Mouse (Mus musculus) hindbrain, embryonic 16.5 days (tissue): ENCODE data around the gene Txn2. TPM values are rescaled to one million over a fixed set of nuclear protein-coding genes. Genes with fewer than 3 reads are reported as not detected.

Experiments used
- ATAC-seq: fragments of 200-750 bp; cut with Nextera tagmentation; 2 replicates; pipeline ENCODE4 v1.8.0; 2017; ENCODE audit warnings: moderate TSS enrichment, moderate library complexity
- H3K27ac ChIP-seq: fragments of 300-500 bp; sonication (generic); 2 replicates; pipeline ENCODE4 v1.5.1; 2014; ENCODE audit warnings: low read depth, mild to moderate bottlenecking, control low read depth, low read length, moderate library complexity
- H3K27me3 ChIP-seq: fragments of 300-500 bp; sonication (generic); replicated peaks from 2 replicates; pipeline ENCODE4 v1.6.1; 2014; ENCODE audit warnings: low read length; ENCODE audit not compliant: control insufficient read depth, insufficient read depth
- H3K36me3 ChIP-seq: fragments of 300-500 bp; sonication (generic); 2 replicates; pipeline ENCODE4 v1.6.1; 2014; ENCODE audit warnings: mild to moderate bottlenecking, low read length, moderate library complexity, mixed read lengths; ENCODE audit not compliant: control insufficient read depth, insufficient read depth
- H3K4me1 ChIP-seq: fragments of 300-500 bp; sonication (generic); 2 replicates; pipeline ENCODE4 v1.6.1; 2014; ENCODE audit warnings: low read depth, low read length; ENCODE audit not compliant: control insufficient read depth, insufficient read depth
- H3K4me2 ChIP-seq: fragments of 300-500 bp; sonication (generic); 2 replicates; pipeline ENCODE4 v1.6.1; 2014; ENCODE audit warnings: mild to moderate bottlenecking, low read length, control low read depth, moderate library complexity
- H3K4me3 ChIP-seq: fragments of 300-500 bp; sonication (generic); 2 replicates; pipeline ENCODE4 v1.5.1; 2014; ENCODE audit warnings: mild to moderate bottlenecking, low read length, control low read depth, moderate library complexity
- H3K9ac ChIP-seq: fragments of 300-500 bp; sonication (generic); 2 replicates; pipeline ENCODE4 v1.6.1; 2014; ENCODE audit warnings: low read depth, mild to moderate bottlenecking, control low read depth, low read length, moderate library complexity
- H3K9me3 ChIP-seq: fragments of 300-500 bp; sonication (generic); 2 replicates; pipeline ENCODE4 v1.6.1; 2014; ENCODE audit warnings: mild to moderate bottlenecking, low read length, moderate library complexity; ENCODE audit not compliant: control insufficient read depth
- WGBS: fragments of 180-500 bp; shearing (Covaris S2); extraction: QIAGEN DNeasy Blood & Tissue Kit; methylation state at CpG from one replicate; pipeline ENCODE4 v1.1.7; 2014; 5-methylcytosine and 5-hydroxymethylcytosine counted together
- polyA plus RNA-seq: library from polyadenylated mRNA; unstranded; fragments of >200 nt; fragmentation: Nextera tagmentation; extraction: Ambion mirVana; gene quantifications from 2 replicates; pipeline ENCODE4 v1.2.1, GENCODE M21; 2015

Gene Txn2
- polyA plus RNA-seq, 1 experiment from 2014 or later: 215 TPM

DNA sequence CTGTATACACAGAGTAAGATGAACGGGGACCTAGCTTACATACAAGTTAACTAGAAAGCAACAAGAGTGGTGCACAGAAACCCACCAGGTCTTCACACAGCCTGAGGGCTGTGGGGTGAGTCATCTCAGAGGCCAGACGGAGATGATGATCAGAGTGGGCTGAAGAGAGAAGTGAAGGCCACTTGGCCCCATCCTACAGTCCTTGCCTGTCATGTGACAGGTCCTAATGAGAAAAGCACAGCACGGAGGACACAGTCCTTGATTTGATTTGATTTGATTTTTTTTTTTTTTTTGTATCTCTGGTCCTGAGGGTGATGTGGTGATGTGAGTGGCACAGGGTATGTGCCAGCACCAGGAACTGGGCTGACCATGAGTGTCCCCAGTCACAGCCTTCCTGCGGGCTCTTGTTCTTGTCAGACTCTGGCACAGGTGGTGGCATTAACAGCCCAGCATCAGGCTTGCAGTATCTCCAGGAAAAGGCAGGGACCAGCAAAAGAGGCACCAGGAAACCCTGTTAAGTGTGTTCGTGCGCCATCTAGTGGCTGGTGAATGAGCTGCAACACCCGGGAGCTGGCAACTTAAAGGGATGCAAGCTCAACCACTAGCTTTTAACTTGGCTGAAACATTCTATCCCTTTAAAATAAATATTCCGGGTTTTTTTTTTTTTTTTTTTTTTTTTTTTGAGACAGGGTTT, 11.8 kb downstream of the Txn2 start:
- peaks cover 19% of the 10 kb centered on the region for H3K36me3 ChIP-seq
- H3K27me3 ChIP-seq: no peaks in the 10 kb centered on the region
- H3K4me2 ChIP-seq: no peak overlapping the region
- H3K4me3 ChIP-seq: no peak overlapping the region
- no peak overlapping the region for H3K9ac ChIP-seq
- H3K27ac ChIP-seq: no peak overlapping the region
- H3K9me3 ChIP-seq: no peaks in the 10 kb centered on the region
- no peaks in the 10 kb centered on the region for H3K4me1 ChIP-seq
- WGBS: 42% methylated on average over 8 of the region's 8 CpGs
- peak; percentile 57 for ATAC-seq

DNA sequence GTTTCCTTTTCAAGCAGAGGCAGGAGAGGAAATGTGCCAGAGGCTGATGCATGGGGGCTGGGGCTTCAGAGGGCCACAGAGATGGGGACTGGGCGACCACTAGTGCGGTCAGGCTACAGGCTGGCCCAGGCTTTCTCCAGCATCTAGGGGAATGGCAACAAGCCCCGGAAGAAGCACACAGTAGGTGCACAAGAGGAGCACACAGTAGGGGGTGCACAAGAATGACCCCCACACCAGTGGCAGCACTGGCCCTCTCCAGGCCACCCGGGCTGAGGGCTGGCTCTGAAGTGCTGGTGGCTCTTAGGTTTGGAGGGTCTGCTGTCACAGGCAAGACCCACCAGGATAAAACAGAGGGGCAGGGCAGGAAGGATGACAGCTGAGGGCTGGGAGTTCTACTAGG, 13.5 kb downstream of the Txn2 start:
- H3K9me3 ChIP-seq: no peaks in the 10 kb centered on the region
- no peak for ATAC-seq
- no peak overlapping the region for H3K9ac ChIP-seq
- no peak overlapping the region for H3K4me2 ChIP-seq
- no peaks in the 10 kb centered on the region for H3K4me1 ChIP-seq
- no peaks in the 10 kb centered on the region for H3K27me3 ChIP-seq
- peaks cover 13% of the 10 kb centered on the region for H3K36me3 ChIP-seq
- no peak overlapping the region for H3K27ac ChIP-seq
- WGBS: 89% methylated on average over 4 of the region's 4 CpGs
- no peak overlapping the region for H3K4me3 ChIP-seq

DNA sequence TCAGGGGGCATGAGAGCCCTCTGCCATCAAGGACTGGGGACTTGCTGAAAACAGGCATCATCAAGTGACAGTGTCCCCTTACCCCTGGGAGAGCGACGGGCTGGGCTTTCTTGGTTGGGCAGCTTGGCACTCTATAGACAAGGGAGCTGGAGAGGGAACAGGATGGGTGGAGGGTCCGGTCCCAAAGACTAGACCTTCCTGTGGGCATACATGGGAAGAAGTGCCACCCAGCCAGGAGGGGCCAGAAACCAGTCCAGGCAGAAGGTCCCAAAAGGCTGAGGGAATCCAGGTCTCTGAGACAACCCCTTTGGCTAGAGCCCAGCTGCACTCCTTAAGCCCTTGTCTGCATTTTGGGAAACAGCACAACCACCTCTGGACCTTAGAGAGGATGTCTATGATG, 14.3 kb downstream of the Txn2 start:
- Histone ChIP-seq H3K9me3 (no peaks in the 10 kb centered on the region), H3K27me3 (no peaks in the 10 kb centered on the region), H3K36me3 (peaks cover 11% of the 10 kb centered on the region), H3K9ac (no peak overlapping the region), H3K4me2 (no peak overlapping the region), H3K4me1 (no peaks in the 10 kb centered on the region), H3K4me3 (no peak overlapping the region), H3K27ac (no peak overlapping the region)
- no peak for ATAC-seq
- 96% methylated on average over 3 of the region's 3 CpGs for WGBS

DNA sequence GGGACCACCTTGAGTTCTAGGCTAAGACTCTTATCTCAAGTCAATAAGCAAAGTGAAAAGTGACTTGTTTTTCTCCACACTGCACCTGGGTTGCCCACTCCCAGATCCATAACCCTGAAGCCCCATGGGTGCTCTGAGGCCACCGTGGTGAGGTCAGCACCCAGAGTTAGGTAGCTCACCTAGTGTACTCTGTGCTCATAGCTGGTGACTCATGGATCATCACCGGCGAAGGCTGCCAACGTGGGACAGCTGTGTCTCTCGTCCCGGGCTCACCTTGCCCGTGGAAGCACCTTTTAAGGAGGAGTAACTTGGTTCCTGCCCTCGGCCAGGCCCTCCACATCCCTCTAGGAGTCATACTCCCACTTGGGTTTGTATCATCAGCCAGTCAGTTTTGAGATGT, 15.8 kb downstream of the Txn2 start:
- no peak for ATAC-seq
- Histone ChIP-seq H3K4me1 (no peaks in the 10 kb centered on the region), H3K4me2 (no peak overlapping the region), H3K27me3 (no peaks in the 10 kb centered on the region), H3K9me3 (no peaks in the 10 kb centered on the region), H3K4me3 (no peak overlapping the region), H3K9ac (no peak overlapping the region), H3K27ac (no peak overlapping the region), H3K36me3 (peaks cover 7% of the 10 kb centered on the region; the same call in 1 of the 2 replicates)
- 86% methylated on average over 8 of the region's 8 CpGs for WGBS

DNA sequence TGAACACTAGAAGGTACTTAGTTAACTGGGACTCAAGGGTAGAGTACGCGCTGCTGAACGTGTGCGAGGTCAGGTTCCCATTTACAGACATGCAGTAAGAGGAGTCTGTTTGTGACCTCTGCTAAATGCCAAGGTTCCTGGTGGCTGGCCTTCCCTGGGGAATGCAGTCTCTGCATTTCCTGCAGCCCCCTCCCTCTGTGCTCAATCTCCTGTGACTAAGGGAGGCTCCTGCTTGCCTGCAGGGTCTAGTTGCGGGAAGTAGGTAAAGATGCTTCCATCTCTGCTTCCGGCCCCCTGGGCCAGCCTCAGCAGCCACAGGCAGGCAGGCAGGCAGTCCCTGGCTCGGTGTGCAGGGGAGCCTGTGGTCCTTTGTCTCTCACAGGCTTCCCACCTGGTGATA, 16.2 kb downstream of the Txn2 start:
- H3K4me2 ChIP-seq: no peak overlapping the region
- WGBS: 62% methylated on average over 7 of the region's 7 CpGs
- no peak overlapping the region for H3K9ac ChIP-seq

DNA sequence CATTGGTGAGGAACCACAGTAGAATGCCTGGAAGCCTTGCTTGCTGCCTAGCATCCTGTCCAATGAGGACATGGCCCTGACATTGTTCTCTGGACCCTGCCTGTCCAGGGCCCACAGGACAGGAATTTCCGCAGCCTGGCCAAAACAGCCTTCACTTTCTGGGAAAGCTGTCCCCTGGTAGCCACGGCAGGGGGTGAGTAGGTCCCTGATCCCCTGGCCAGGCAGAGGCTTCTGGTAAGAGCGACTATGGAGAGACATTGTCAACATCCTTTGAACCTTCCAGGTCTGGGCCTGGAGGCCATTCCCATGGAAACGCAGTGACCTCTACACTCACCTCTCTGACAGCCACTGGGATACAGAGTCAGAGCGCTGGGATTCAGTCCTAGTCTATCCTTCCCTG, 16.8 kb downstream of the Txn2 start:
- no peak overlapping the region for H3K9ac ChIP-seq
- H3K4me1 ChIP-seq: no peaks in the 10 kb centered on the region
- H3K4me3 ChIP-seq: no peak overlapping the region
- H3K36me3 ChIP-seq: peaks cover 7% of the 10 kb centered on the region; the same call in 1 of the 2 replicates
- H3K27ac ChIP-seq: no peak overlapping the region
- WGBS: 59% methylated on average over 5 of the region's 5 CpGs
- no peaks in the 10 kb centered on the region for H3K9me3 ChIP-seq
- H3K4me2 ChIP-seq: no peak overlapping the region
- no peaks in the 10 kb centered on the region for H3K27me3 ChIP-seq
- no peak for ATAC-seq

More for the DNA sequence above, 16.2 kb downstream of the Txn2 start:
- no peaks in the 10 kb centered on the region for H3K9me3 ChIP-seq
- ATAC-seq: no peak
- peaks cover 7% of the 10 kb centered on the region; the same call in 1 of the 2 replicates for H3K36me3 ChIP-seq
- H3K4me3 ChIP-seq: no peak overlapping the region
- no peak overlapping the region for H3K27ac ChIP-seq
- H3K4me1 ChIP-seq: no peaks in the 10 kb centered on the region
- H3K27me3 ChIP-seq: no peaks in the 10 kb centered on the region

DNA sequence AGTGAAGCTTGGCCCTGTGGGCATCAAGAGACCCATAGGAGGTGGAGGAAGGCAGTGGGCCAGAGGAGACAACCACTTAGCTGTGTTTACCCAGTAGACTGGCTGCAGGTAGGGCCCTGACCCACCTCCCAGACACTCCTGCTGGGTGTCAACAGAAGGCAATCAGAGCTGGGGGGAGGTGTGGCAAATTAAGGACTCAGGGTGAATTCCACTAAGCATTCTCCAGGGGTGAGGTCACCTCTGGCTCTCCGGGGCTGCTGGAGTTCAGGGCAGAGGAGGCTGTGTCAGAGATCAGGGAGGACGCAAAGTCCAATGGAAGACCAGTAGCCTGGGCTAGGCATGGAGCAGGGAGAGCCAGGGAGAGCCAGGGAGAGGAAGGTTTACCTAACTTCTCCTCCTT, 17.7 kb downstream of the Txn2 start:
- Histone ChIP-seq H3K27me3 (no peaks in the 10 kb centered on the region; the same call in 1 of the 2 replicates), H3K9ac (no peak overlapping the region), H3K4me1 (no peaks in the 10 kb centered on the region), H3K9me3 (no peaks in the 10 kb centered on the region), H3K36me3 (peaks cover 7% of the 10 kb centered on the region; the same call in 1 of the 2 replicates), H3K4me2 (no peak overlapping the region), H3K4me3 (no peak overlapping the region), H3K27ac (no peak overlapping the region)
- no peak for ATAC-seq
- 20% methylated on average over 2 of the region's 2 CpGs for WGBS

DNA sequence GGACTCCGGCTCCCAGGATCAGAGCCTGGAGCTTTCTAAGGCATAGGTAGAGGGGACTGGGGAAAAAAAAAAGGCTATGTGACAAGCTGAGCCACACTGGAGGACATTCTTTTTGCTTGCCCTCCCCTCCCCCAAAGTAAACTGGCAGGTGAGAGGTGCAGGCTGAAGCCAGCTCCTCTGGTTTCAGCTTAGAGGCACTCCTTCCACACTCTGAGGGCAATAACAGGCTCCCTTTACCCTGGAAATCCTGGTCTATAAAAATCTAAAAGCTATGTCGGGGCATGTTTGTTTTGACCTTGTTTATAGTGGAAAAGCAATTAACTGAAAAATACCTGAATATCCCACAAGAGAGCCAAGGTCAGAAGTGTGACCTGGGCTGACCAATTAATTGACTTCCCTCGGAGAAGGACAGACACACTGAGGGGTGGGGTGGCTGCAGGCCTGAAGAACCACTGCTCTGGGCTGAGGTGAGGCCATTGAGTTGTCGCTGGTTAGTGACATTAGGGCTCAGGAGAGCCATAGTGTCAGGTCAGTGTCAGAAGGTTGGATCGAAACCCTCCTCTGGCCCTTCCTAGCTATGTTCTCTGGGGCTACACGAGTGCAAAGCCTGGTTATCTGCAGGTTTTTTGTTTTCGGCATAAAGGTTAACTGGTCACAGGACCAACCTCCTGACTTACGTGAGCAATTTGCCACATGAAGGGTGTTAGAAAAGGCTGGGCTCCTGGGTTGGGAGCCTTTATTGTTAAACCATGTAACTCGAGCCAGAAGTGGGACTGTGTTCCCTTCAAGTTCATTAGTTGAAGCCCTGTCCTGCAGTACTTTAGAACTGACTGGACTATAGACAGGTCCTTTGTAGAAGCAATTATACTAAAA, 20.9 kb downstream of the Txn2 start:
- Histone ChIP-seq H3K27me3 (no peaks in the 10 kb centered on the region; the same call in none of the 2 replicates), H3K9ac (no peak overlapping the region), H3K4me1 (peaks cover 4% of the 10 kb centered on the region; the same call in 1 of the 2 replicates), H3K9me3 (no peaks in the 10 kb centered on the region), H3K36me3 (no peaks in the 10 kb centered on the region), H3K4me3 (no peak overlapping the region), H3K4me2 (no peak overlapping the region), H3K27ac (no peak overlapping the region)
- ATAC-seq: no peak
- 68% methylated on average over 9 of the region's 9 CpGs for WGBS

DNA sequence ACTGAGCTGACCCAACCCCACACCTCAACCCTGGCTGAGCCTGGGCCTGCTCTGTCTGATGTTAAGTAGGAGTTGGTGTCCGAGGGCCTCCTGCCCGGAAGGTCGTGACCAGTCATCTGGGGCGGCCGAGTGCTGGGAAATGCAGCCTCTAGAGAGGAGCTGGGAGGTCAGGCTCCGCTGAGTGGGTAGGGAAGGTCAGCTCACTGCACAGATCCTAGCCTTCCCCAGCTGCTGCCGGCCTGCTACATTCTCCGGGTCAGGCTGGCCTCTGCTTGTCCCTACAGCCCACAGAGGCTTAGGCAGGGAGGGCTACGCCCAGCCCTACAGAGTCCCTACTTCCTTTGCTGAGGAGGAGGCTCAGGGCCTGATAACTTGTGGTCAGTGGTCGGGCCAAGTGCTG, 22.3 kb downstream of the Txn2 start:
- H3K27ac ChIP-seq: no peak overlapping the region
- ATAC-seq: no peak

More for the DNA sequence above, 22.3 kb downstream of the Txn2 start:
- Histone ChIP-seq H3K4me2 (no peak overlapping the region), H3K4me1 (peaks cover 4% of the 10 kb centered on the region; the same call in 1 of the 2 replicates), H3K4me3 (no peak overlapping the region), H3K27me3 (no peaks in the 10 kb centered on the region; the same call in none of the 2 replicates), H3K36me3 (no peaks in the 10 kb centered on the region), H3K9me3 (no peaks in the 10 kb centered on the region), H3K9ac (no peak overlapping the region; the same call in 1 of the 2 replicates)
- WGBS: 55% methylated on average over 10 of the region's 10 CpGs
